Mouse (Mus musculus): ENCODE data around the gene Prune2.

DNA sequence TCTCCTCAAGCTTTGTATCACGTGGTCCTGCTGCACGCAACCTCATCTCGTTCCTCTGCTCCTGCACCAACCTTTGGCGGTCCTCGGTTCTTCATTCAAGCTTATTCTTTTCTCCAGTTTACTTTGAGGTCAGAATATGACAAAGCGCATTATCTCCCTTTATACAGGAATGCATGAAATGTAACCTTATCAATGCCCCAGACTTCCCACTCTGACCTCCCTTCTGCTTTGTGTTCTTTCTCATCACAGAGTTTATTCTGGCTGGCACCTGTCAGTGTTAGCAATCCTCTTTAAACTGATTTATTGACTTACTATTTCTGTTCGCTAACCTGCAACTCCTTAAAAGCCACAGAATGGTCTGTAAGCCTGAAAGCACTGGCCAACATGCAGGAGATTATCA lies 113.1 kb downstream of the Prune2 start:
- no peak for TF ChIP-seq CTCF (IDR thresholded peaks at IDR 0.05)
- TF ChIP-seq POLR2A (IDR thresholded peaks at IDR 0.05; ENCODE audit: insufficient read depth, low read depth, low read length): no peak
- no peak for TF ChIP-seq EP300 (IDR thresholded peaks at IDR 0.05; ENCODE audit: insufficient read depth, low read depth, low read length)
